Mouse (Mus musculus) heart, embryonic 12.5 days (tissue): ENCODE data around the gene Fancl. TPM values are rescaled to one million over a fixed set of nuclear protein-coding genes. Genes with fewer than 3 reads are reported as not detected.
"Not testable (repeated sequence)": the region's sequence is repeated elsewhere in the genome, so short reads cannot be mapped to it uniquely, and the experiment has no call there.

Experiments used
- ATAC-seq: fragments of 200-750 bp; cut with Nextera tagmentation; 2 replicates; pipeline ENCODE4 v1.8.0; 2017; ENCODE audit warnings: moderate TSS enrichment, moderate library complexity; ENCODE audit not compliant: insufficient number of reproducible peaks, low FRiP score
- H3K27ac ChIP-seq: fragments of 300-500 bp; sonication (generic); 2 replicates; pipeline ENCODE4 v1.5.1; 2016; ENCODE audit warnings: mild to moderate bottlenecking, moderate library complexity; ENCODE audit not compliant: poor library complexity, severe bottlenecking
- H3K27me3 ChIP-seq: fragments of 300-500 bp; sonication (generic); replicated peaks from 2 replicates; pipeline ENCODE4 v1.6.1; 2016; ENCODE audit warnings: mild to moderate bottlenecking, moderate library complexity
- H3K36me3 ChIP-seq: fragments of 300-500 bp; sonication (generic); 2 replicates; pipeline ENCODE4 v1.6.1; 2016; ENCODE audit warnings: mild to moderate bottlenecking, moderate library complexity
- H3K4me1 ChIP-seq: fragments of 300-500 bp; sonication (generic); replicated peaks from 2 replicates; pipeline ENCODE4 v1.6.1; 2016; ENCODE audit warnings: mild to moderate bottlenecking
- H3K4me2 ChIP-seq: fragments of 300-500 bp; sonication (generic); 2 replicates; pipeline ENCODE4 v1.6.1; 2016; ENCODE audit warnings: mild to moderate bottlenecking, moderate library complexity
- H3K4me3 ChIP-seq: fragments of 300-500 bp; sonication (generic); 2 replicates; pipeline ENCODE4 v1.5.1; 2016; ENCODE audit warnings: mild to moderate bottlenecking
- H3K9ac ChIP-seq: fragments of 300-500 bp; sonication (generic); 2 replicates; pipeline ENCODE4 v1.6.1; 2016; ENCODE audit warnings: mild to moderate bottlenecking, moderate library complexity
- H3K9me3 ChIP-seq: fragments of 300-500 bp; sonication (generic); replicated peaks from 2 replicates; pipeline ENCODE4 v1.6.1; 2016; ENCODE audit warnings: mild to moderate bottlenecking, moderate library complexity
- WGBS: fragments of 180-500 bp; shearing (Covaris S2); methylation state at CpG from one replicate; pipeline ENCODE4 v1.1.7; 2016; 5-methylcytosine and 5-hydroxymethylcytosine counted together
- polyA plus RNA-seq: library from polyadenylated mRNA; unstranded; fragments of >200 nt; fragmentation: Nextera tagmentation; extraction: Ambion mirVana; gene quantifications from 2 replicates; pipeline ENCODE4 v1.2.1, GENCODE M21; 2016

The Fancl gene
- polyA plus RNA-seq = 24.6 and 26.5 TPM in 2 replicates

DNA sequence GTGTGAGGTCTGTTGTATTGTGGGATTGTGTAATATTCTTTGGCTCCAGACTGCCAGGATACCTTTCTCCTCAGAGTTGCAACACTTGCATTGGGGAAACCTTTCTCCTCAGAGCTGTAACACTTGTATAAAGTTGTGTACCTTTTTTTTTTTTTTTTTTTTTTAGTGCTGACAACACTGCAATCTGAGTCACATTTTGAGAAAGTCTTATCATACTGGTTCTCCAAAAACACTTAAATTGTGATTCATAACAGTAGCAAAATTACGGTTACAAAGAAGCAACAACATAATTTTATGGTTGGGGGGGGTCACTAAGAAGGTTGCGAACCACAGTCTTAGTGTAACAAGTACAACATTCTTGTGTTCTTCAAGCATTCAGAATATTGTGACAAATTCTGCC lies at the start of gene Fancl:
Gene Fancl, plus strand, starts transcription at position 165 of the 400 bp plus-strand sequence.
- no peak for ATAC-seq
- 93% methylated on average over 2 of the region's 2 CpGs for WGBS

DNA sequence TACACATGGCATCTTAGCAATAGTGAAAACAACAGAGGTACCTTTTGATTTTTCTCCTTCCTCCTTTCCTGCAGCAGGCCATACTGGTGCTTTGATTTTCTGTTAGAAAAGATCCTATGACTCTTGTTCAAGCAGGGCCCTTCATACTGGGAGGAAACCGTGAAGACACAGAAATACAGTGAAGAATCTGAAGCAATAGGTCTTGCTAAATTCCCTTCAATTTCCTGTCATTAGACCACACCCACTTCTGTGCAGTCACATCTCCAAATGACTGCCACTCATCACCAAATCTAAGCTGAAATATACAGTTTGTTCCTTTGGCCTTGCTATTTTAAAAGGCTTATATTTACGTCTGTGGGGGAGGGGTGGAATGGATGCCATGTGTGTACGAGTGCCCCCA lies 49.1 kb upstream of the Fancl start:
- Histone ChIP-seq H3K36me3 (no peaks in the 10 kb centered on the region), H3K4me1 (no peaks in the 10 kb centered on the region), H3K4me3 (no peak overlapping the region), H3K9me3 (no peaks in the 10 kb centered on the region), H3K4me2 (no peak overlapping the region), H3K27me3 (no peaks in the 10 kb centered on the region), H3K9ac (no peak overlapping the region), H3K27ac (no peak overlapping the region)
- 66% methylated on average over 3 of the region's 3 CpGs for WGBS
- no peak for ATAC-seq

More for the DNA sequence above, at the start of gene Fancl:
- Histone ChIP-seq H3K9me3 (no peaks in the 10 kb centered on the region), H3K27me3 (no peaks in the 10 kb centered on the region), H3K9ac (peak within 1 kb of the TSS; percentile 75), H3K27ac (peak within 1 kb of the TSS; percentile 55), H3K4me2 (peak within 1 kb of the TSS; percentile 73), H3K36me3 (no peaks in the 10 kb centered on the region), H3K4me1 (0 out of 2 replicates have a peak, but pooled peaks cover 2% of the 10 kb centered on the region), H3K4me3 (peak within 1 kb of the TSS; percentile 58)

DNA sequence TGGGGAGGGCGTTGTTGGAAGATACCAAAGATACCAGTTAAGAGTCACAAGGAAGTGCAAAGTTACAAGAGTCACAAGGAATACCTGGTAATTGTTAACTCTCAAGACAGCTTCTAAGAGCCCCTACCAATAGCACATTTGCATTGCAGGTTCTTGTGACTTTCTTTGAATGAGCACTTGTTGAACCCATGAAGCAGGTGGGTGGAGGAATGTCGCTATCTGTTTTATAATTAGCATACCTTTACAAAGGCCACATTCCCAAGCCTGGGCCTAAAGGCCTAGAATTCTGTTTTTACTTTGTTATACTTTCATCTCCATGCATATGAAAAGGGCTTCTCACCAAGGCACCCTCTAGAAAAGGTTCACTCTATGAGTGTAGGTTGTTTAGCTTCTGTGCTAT lies 15.8 kb upstream of the Fancl start:
- H3K4me2 ChIP-seq, H3K27ac ChIP-seq, H3K9me3 ChIP-seq, H3K9ac ChIP-seq, H3K27me3 ChIP-seq, H3K4me1 ChIP-seq, ATAC-seq, H3K36me3 ChIP-seq, H3K4me3 ChIP-seq: not testable (repeated sequence)
- 71% methylated on average over 2 of the region's 2 CpGs for WGBS

DNA sequence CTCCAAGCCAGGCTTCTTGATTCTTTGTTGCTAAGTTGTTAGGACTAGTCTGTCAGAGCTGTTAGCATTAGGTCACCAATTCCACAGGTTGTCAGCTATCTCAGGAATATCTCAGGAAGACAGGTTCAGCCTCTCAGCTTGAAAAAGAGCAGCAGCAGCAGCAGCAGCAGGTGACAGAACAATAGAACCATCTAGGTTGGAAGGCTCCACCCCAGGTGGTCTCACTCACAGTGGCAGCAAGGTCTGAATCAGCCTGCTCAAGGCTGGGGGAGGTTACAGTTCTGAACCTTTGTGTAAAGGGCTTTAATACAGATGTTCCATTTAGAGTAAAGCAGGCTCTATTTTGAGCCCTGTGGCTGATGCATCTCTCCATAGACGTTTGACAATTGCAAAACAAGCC lies 14.0 kb upstream of the Fancl start:
- not testable (repeated sequence) for ATAC-seq, H3K4me2 ChIP-seq, H3K4me1 ChIP-seq, H3K4me3 ChIP-seq, H3K9me3 ChIP-seq, H3K36me3 ChIP-seq, H3K9ac ChIP-seq, H3K27ac ChIP-seq, H3K27me3 ChIP-seq
- WGBS = 14% methylated on average over 1 of the region's 1 CpGs

DNA sequence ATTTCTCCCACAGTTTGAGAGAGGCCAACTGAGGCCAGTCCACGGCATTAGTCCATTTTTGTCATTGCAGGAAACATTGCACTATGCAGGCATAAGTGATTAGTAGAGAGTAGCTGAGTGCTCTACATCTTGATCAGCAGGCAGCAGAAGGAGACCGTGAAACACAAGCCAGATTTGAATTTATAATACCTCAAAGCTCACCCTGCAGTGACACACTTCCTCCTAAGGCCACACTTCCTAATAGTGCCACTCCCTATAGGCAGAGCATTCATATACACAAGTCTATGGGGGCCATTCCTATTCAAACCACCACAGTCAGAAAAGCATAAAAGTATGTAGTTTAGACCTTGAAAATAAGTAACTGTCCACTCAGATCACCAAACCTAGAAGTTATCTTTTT lies 11.8 kb upstream of the Fancl start:
- H3K4me3 ChIP-seq = no peak overlapping the region
- no peaks in the 10 kb centered on the region for H3K27me3 ChIP-seq
- no peaks in the 10 kb centered on the region for H3K36me3 ChIP-seq
- no peak for ATAC-seq
- H3K9ac ChIP-seq = no peak overlapping the region
- 79% methylated on average over 2 of the region's 2 CpGs for WGBS
- H3K27ac ChIP-seq = no peak overlapping the region
- H3K4me2 ChIP-seq = no peak overlapping the region
- no peaks in the 10 kb centered on the region for H3K4me1 ChIP-seq
- 0 out of 2 replicates have a peak, but pooled peaks cover 1% of the 10 kb centered on the region for H3K9me3 ChIP-seq

DNA sequence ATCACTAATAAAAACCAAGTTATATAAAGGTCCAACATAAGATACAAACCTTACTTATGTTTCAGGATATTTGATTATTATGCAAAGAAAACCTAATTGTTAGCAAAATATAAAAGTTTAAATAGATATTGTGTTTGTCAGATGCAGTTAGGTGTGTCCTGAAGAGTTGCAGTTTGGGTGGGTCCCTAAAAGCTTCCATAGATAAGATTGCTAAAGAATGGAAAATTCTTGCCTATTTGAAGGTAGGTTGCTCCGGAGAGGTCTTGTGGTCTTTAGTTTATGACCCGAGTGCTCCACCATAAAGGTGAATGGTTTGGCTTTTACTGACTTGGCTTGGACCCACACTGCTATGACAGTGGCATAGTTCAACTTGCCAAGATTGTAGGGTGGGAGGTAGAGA lies 7.9 kb upstream of the Fancl start:
- no peak overlapping the region for H3K4me2 ChIP-seq

DNA sequence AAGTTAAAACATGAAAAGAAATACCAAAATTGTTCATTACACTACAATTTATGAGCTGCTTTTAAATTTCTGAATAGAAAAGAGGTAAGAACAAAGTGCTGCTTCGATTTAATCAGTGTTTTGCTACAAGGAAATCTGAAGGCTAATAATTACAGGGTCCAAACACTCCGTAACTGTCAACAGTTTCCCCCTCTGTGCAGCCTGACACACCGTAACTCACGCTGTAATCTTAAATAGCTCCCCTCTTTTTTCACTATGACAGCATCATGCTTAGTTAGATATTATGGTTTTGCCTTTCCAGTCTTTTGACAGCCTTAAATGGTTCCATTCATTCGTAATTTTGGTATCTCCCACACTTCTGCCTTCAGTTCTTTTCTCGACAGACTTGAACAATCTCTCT lies 4.4 kb upstream of the Fancl start:
- Histone ChIP-seq H3K36me3 (no peaks in the 10 kb centered on the region), H3K9ac (no peak overlapping the region), H3K27ac (no peak overlapping the region), H3K27me3 (no peaks in the 10 kb centered on the region), H3K4me2 (no peak overlapping the region), H3K4me3 (no peak overlapping the region), H3K9me3 (no peaks in the 10 kb centered on the region), H3K4me1 (no peaks in the 10 kb centered on the region)
- no peak for ATAC-seq
- WGBS = 56% methylated on average over 6 of the region's 6 CpGs

More for the DNA sequence above, 7.9 kb upstream of the Fancl start:
- no peak for ATAC-seq
- Histone ChIP-seq H3K27me3 (no peaks in the 10 kb centered on the region), H3K27ac (no peak overlapping the region), H3K9me3 (no peaks in the 10 kb centered on the region), H3K9ac (no peak overlapping the region), H3K4me3 (no peak overlapping the region), H3K4me1 (no peaks in the 10 kb centered on the region), H3K36me3 (no peaks in the 10 kb centered on the region)
- WGBS = 83% methylated on average over 2 of the region's 2 CpGs

DNA sequence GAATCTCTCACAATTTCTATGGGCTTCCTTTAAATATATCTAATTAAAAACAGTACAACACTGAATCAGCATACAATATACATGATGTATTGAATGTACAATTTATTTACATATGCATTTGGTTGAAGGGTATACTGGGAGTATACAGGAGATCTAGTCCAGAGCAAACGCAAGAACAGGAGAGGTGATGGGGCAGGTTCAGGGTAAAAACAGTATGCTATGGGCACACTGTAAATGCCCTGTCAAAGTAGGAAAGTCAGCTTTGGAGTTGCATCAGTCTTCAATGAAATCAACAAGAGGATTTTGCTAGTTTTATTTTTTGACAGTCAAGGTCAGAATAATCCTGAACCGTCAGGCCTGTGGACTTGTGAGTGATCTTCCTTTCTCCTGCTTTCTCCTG lies 743 bp downstream of the Fancl start:
- WGBS = 75% methylated on average over 2 of the region's 2 CpGs
- Histone ChIP-seq H3K27me3 (no peaks in the 10 kb centered on the region), H3K4me2 (peak overlapping the region; percentile 73), H3K4me3 (peak overlapping the region; percentile 58), H3K27ac (peak overlapping the region; percentile 55), H3K9ac (peak overlapping the region; percentile 75), H3K4me1 (0 out of 2 replicates have a peak, but pooled peaks cover 2% of the 10 kb centered on the region), H3K9me3 (no peaks in the 10 kb centered on the region), H3K36me3 (no peaks in the 10 kb centered on the region)
- no peak for ATAC-seq

DNA sequence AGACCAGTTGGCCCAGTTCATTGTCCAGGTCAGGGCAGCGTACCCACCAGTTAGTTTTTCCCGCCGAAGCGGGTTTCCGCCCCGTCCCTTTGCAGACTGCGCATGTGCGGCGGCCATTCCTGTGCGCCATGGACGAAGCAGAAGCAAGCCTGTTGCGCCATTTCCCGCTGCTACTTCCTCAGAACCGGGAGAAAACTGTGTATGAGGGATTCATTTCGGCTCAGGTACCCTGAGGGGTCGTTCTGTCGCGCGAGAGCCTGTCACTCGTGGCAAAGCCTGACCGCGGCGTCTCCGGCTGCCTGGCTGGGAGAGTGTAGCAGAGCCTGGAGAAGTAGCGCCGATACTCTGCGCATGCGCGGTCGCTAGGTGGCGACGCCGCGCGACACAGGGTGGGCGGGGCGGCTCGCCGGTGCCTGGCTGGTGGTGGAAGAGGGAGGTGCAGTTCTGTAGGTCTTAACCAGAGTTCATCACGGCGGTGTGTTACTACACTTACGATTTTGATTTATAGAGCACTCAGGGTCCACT lies 1.2 kb downstream of the Fancl start:
- Histone ChIP-seq H3K9ac (peak overlapping the region; percentile 75), H3K4me2 (peak overlapping the region; percentile 73), H3K27me3 (no peaks in the 10 kb centered on the region), H3K36me3 (no peaks in the 10 kb centered on the region), H3K4me3 (peak overlapping the region; percentile 58), H3K9me3 (no peaks in the 10 kb centered on the region), H3K27ac (peak overlapping the region; percentile 55), H3K4me1 (0 out of 2 replicates have a peak, but pooled peaks cover 2% of the 10 kb centered on the region)
- peak; percentile 99 for ATAC-seq
- WGBS = under 1% methylated on average over 42 of the region's 42 CpGs

DNA sequence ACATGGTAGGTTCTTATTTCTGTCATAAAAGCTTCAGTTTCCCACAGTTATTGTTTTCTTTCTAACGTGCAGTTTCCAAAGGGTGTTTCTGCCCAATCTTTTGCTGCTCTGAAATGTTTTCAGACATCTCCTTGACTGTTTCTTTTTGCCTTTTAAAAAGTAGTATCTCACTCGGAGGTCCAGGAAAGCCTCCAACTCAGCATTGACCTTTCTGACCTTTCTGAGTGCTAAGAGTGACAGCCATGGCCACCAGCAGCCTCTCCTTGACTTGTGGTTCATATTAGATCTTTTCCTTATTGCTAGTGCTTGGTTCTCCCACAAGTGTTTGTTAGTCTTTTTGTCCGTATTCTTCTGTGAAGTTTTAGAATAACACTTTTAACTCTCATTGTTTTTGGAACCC lies 9.6 kb downstream of the Fancl start:
- Histone ChIP-seq H3K4me3 (no peak overlapping the region), H3K4me2 (no peak overlapping the region), H3K9me3 (no peaks in the 10 kb centered on the region), H3K27me3 (no peaks in the 10 kb centered on the region), H3K9ac (no peak overlapping the region), H3K4me1 (0 out of 2 replicates have a peak, but pooled peaks cover 2% of the 10 kb centered on the region), H3K27ac (no peak overlapping the region), H3K36me3 (0 out of 2 replicates have a peak, but pooled peaks cover 2% of the 10 kb centered on the region)
- WGBS = 49% methylated on average over 3 of the region's 3 CpGs
- ATAC-seq = no peak

DNA sequence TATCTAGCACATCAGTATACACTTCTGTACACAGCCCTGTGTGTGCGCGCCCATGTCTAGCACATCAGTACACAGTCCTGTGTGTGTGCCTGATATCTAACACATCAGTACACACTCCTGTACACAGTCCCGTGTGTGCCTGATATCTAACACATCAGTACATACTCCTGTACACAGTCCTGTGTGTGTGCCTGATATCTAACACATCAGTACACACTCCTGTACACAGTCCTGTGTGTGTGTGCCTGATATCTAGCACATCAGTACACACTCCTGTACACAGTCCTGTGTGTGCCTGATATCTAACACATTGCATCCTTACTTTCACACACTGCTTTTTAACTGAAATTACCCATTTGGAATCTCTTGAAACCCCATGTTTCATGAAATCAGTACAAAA lies 27.0 kb downstream of the Fancl start:
- 90% methylated on average over 3 of the region's 3 CpGs for WGBS

DNA sequence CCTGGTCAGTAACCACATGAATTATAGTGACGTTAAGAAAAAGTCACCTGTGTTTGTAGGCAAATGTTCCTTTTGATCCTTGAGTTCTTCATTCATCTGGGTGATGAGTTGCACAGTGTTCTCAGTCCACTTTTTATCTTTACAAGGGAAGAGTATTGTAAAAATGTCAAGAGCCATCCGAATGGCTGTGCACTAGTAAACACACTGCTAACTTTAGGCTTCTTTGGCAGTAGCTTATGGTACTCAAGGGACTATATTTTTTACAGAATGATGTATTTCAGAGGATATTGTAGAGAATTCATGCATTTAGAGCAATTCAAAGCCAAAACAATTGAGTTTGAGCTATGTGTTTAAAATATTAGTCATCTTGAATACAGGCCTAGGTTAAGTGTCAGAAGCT lies 35.5 kb downstream of the Fancl start:
- no peak overlapping the region for H3K9ac ChIP-seq
- no peaks in the 10 kb centered on the region for H3K9me3 ChIP-seq
- H3K27me3 ChIP-seq = no peaks in the 10 kb centered on the region
- no peak overlapping the region for H3K4me2 ChIP-seq
- ATAC-seq = no peak
- WGBS = 64% methylated on average over 2 of the region's 2 CpGs
- H3K27ac ChIP-seq = no peak overlapping the region
- H3K36me3 ChIP-seq = peaks cover 3% of the 10 kb centered on the region; the same call in 1 of the 2 replicates
- no peaks in the 10 kb centered on the region for H3K4me1 ChIP-seq
- H3K4me3 ChIP-seq = no peak overlapping the region

More for the DNA sequence above, 27.0 kb downstream of the Fancl start:
- peaks cover 15% of the 10 kb centered on the region for H3K36me3 ChIP-seq
- no peak overlapping the region for H3K9ac ChIP-seq
- no peak overlapping the region for H3K27ac ChIP-seq
- H3K27me3 ChIP-seq = no peaks in the 10 kb centered on the region
- no peak for ATAC-seq
- H3K9me3 ChIP-seq = no peaks in the 10 kb centered on the region; the same call in 1 of the 2 replicates
- no peaks in the 10 kb centered on the region for H3K4me1 ChIP-seq
- no peak overlapping the region for H3K4me3 ChIP-seq
- no peak overlapping the region for H3K4me2 ChIP-seq
